Mouse (Mus musculus) T-helper 2 cell (primary cell): ENCODE data around the gene Grap.
"Not testable (repeated sequence)": the region's sequence is repeated elsewhere in the genome, so short reads cannot be mapped to it uniquely, and the experiment has no call there.

ENCODE experiments used
- in situ Hi-C: fragments of 300-600 bp; cut with MboI, MseI; formaldehyde crosslinking; loops from one replicate; pipeline ENCODE4 v1.15.1; 2025; ENCODE audit warnings: high pct_unique_total_duplicates

Grap gene

DNA sequence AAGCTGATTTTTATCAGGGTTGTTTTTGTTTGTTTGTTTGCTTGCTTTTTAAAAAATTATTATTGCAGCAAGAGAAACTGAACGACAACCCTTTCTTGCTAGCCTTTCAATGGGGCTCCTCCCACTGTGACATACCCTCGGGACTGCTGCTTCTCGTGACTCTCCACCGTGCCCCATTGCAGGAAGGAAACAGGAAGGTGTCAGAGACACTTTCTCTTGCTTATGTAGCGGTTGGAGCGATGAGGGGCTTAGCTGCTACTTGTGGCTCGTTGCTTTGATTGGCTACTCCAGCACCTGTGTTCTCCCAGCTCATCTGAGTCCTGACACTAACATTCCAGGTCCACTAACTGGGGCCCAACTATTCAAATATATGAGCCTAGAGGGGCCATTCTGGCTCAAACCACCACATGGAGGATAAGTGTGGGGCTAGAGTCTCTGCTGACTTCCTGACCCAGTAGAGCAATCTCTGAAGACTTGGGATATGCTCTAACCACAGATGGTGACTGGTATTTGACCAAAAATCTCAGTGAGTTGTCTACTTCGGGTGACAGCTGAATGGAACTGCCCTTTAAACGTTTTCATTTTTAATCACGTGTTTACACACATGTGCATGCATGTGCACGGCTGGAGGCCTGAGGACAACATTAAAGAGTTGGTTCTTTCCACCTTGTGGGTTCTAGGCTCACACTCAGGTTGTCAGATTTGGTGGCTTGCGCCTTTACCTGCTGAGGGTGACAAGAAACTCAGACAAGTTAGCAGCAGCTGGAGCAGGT lies 14.1 kb upstream of the Grap start:
- in situ Hi-C loops: no loop called here

DNA sequence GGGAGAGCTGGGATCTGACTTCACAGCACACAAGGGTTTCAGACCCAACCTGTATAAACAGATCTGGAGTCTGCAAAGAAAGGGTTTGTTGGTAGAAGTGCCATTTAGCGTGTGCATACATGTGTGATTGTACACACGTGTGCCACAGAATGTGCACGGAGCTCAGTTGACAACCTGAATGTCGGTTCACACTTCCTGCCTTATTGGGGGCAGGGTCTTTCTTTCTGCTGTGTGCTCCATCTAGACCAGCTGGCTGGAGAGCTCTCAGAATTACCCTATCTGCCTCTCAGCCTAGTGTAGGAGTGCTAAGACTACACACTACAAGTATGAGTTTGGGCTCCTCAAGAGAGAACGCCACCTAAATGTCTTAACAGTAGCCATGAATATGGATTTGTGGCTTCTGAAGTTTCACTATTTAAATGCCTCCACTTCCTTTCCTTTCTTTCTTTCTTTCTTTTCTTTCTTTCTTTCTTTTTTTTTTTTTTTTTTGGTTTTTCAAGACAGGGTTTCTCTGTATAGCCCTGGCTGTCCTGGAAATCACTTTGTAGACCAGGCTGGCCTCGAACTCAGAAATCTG lies 13.4 kb upstream of the Grap start:
- in situ Hi-C loops: no loop called here

DNA sequence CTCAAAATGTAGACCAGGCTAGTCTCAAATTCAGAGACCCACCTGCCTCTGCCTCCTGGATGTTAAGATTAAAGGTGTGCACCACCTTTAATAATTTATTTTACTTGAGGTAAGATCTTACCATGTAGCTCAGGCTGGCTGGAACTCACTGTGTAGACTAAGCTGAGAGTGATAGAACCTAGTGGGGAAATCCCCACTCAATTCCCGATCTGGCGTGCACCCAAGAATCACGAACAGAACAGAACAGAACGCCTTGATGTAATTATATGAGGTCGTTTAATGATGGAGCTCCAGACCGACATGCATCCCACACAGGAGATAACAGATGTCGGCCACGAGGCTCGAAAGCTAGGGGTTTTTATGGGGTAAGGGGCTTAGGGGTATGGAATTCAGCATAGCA lies 12.5 kb upstream of the Grap start:
- in situ Hi-C loops: not testable (repeated sequence)

DNA sequence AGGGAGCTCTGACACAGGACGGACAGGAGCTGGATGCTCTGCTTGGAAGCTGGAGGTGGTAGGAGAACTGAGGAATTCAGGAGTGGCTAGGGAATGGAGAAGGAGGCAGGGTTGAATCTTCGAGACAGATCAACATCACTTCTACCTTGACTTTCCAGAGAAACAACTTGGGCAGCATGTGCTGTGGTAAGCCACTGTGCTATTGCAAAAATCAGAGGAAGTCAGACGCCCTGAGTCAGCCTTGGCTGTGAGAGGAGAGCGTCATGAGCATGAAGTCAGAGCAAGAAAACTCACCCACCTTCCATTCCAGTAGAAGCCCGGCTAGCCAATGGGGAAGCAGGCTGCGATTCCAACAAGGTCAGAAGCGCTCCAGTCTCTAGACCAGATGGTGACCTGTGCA lies 11.0 kb upstream of the Grap start:
- in situ Hi-C loops: no loop called here

- in situ Hi-C loops: no loop called here
These were observed 9.7 kb upstream of the Grap start for GRCm38 (mm10) chr11:61643184-61643961.

DNA sequence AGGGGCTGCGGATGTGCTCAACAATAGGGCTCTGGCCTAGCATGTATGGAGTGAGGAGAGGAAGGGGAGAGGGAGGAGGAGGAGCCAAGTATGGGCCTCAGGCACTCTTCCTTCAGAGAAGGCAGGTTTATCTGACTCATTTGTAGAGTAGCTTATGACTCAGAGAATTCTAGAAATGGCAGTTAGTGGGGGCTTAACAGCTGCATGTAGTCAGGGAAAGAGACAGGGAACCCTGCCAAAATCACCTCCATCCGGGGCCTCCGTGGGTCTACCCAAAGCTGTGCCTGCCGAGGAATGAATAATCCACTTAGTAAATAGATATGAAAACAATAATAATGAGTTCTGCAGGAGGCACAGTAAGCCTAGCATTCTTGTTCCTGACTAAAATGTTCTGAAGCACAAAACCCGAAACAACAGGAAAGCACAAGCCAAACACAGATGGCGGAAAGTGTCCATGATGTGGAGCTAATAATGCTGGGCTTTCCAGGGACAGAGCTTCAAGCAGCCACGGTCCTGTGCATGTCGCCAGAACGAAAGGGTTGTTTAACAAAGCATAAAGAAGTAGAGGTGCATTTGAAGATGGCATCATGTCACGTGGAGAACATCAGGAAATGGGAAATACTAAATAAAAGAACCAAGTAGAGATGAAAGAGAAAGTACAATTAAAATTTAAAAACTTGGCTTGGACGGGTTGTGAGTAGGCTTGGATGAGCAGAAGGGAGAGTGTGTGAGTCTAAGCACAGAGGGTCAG lies 8.3 kb upstream of the Grap start:
- in situ Hi-C loops: no loop called here

DNA sequence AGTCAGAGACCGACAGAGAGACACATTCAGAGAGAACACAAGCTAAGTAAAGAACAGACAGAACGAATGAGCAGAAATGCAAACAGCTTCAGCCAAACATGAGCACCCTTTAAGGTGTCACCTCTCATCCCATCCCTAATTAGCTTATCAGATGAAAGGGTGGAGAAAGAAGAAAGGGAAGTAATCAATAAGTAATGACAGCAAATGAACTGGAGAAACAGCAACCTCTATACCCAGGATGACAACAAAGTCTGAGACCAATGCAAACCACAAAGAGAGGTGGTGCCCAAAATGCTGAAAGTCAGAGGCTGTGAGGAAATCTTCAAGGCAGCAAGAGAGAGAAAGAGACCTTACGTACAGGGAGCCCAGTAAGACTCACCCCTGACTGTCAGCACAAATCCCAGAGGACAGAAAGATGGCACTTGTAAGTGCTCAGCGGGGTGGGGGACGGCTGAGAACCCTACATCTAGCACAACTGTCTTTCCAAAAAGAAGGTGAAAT lies 7.7 kb upstream of the Grap start:
- in situ Hi-C loops: no loop called here

GRCm38 (mm10) chr11:61646499-61647039 lies 6.5 kb upstream of the Grap start:
- in situ Hi-C loops: no loop called here

DNA sequence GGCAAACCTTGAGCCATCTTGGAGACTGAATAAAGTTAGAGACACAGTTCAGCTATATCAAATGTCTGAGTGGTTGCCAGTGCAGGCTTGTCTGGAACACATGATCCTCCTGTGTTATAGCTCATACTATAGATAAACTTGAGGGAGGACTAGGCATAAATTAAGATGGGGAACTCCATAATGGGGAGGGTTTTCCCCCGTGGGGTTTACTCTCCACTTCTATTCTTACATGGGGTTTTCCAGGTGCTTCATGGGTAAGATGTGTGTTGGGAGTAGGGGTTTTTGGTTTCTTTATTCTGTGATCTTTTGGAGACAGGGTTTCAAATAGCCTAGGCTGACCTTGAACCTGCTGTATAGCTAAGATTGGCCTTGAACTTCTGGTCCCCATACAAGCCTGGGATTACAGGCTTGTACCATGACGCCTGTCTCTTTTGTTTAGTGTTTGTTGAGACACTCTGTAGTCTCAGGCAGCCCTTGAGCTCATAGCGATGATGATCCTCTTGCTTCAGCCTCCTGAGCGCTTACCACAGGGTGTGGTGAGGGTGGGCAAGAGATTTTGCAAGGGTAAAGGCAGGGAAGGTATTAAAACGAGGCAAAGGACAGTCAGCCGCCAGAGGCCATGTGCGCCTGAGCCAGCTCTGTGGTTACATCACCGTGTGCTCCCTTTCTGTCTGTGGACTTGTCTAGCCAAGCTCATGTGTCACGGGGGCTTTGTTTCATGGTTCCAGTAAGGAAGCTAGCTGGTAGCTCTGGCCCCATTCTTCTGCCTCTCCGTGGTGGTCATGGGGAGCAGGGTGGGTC lies 5.8 kb upstream of the Grap start:
- in situ Hi-C loops: no loop called here

- in situ Hi-C loops: no loop called here
These were observed 4.9 kb upstream of the Grap start for GRCm38 (mm10) chr11:61647956-61648748.

GRCm38 (mm10) chr11:61648749-61649115 lies 4.3 kb upstream of the Grap start:
- in situ Hi-C loops: no loop called here

GRCm38 (mm10) chr11:61649163-61649580 lies 3.9 kb upstream of the Grap start:
- in situ Hi-C loops: no loop called here

DNA sequence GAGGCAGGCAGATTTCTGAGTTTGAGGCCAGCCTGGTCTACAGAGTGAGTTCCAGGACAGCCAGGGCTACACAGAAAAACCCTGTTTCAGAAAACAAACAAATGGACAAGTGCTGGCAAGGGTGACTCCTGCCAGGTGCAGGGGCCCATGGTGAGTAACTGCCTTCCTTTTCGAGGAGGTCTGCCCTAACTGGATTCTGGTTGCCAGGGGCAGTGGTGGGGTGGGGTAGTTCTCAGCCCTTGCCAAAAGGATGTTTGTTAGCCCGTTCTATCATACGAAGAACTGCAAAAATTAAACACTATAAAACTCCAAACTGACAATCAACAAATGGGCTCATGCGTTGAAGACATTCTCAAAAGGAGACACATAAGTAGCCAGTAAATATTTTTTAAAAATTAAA lies 3.4 kb upstream of the Grap start:
- in situ Hi-C loops: no loop called here

GRCm38 (mm10) chr11:61650470-61651265 lies 2.4 kb upstream of the Grap start:
- in situ Hi-C loops: no loop called here

- in situ Hi-C loops: no loop called here
These were observed 849 bp upstream of the Grap start for GRCm38 (mm10) chr11:61652216-61652615.

- in situ Hi-C loops: no loop called here
These were observed 503 bp downstream of the Grap start for GRCm38 (mm10) chr11:61653568-61653967.

DNA sequence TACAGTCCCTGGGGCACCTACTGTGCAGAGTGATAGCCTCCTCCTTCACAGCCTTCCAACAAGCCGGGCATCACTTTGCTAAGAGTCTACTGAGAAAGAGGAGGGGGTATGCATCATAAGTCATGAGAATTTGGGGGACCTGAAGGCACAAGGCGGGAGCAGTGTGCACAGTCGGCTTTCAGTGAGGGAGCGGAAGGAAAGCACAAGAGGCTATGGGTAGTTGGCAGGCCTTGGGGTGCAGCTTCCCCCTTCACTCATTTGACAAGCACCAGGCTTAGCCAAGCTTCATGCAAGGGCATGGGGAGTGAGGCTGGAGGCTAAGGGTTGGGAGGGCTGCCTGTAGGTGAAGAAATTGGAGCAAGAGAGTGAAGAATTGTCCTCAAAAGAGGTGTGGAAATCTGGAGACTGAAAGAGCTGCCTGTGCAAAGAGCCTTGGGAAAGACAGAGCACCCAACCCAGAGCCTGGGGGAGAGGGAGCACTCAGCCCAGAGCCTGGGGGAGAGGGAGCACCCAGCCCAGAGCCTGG lies 1.8 kb downstream of the Grap start:
- in situ Hi-C loops: no loop called here

GRCm38 (mm10) chr11:61655649-61656048 lies 2.6 kb downstream of the Grap start:
- in situ Hi-C loops: no loop called here
